Mouse (Mus musculus) kidney, embryonic 14.5 days (tissue): ENCODE data around the gene Pcif1. TPM values are rescaled to one million over a fixed set of nuclear protein-coding genes. Genes with fewer than 3 reads are reported as not detected.
"Not testable (repeated sequence)": the region's sequence is repeated elsewhere in the genome, so short reads cannot be mapped to it uniquely, and the experiment has no call there.

Experiments
- ATAC-seq: fragments of 200-750 bp; cut with Nextera tagmentation; 2 replicates; pipeline ENCODE4 v1.8.0; 2017; ENCODE audit warnings: moderate number of reproducible peaks, mild to moderate bottlenecking, moderate TSS enrichment, moderate library complexity; ENCODE audit not compliant: low FRiP score, low TSS enrichment
- H3K27ac ChIP-seq: fragments of 300-500 bp; sonication (generic); 2 replicates; pipeline ENCODE4 v1.5.1; 2014; ENCODE audit warnings: low read depth, mild to moderate bottlenecking, low read length, moderate library complexity, mixed read lengths
- H3K27me3 ChIP-seq: fragments of 300-500 bp; sonication (generic); 2 replicates; pipeline ENCODE4 v1.6.1; 2014; ENCODE audit warnings: mild to moderate bottlenecking, low read length; ENCODE audit not compliant: control insufficient read depth, insufficient read depth
- H3K36me3 ChIP-seq: fragments of 300-500 bp; sonication (generic); 2 replicates; pipeline ENCODE4 v1.6.1; 2014; ENCODE audit warnings: low read length, mixed read lengths; ENCODE audit not compliant: control insufficient read depth, insufficient read depth
- H3K4me1 ChIP-seq: fragments of 300-500 bp; sonication (generic); 2 replicates; pipeline ENCODE4 v1.6.1; 2014; ENCODE audit warnings: low read length, mixed read lengths; ENCODE audit not compliant: control insufficient read depth, insufficient read depth
- H3K4me2 ChIP-seq: fragments of 300-500 bp; sonication (generic); replicated peaks from 2 replicates; pipeline ENCODE4 v1.6.1; 2014; ENCODE audit warnings: low read depth, mild to moderate bottlenecking, low read length
- H3K4me3 ChIP-seq: fragments of 300-500 bp; sonication (generic); 2 replicates; pipeline ENCODE4 v1.5.1; 2014; ENCODE audit warnings: mild to moderate bottlenecking, low read length
- H3K9ac ChIP-seq: fragments of 300-500 bp; sonication (generic); 2 replicates; pipeline ENCODE4 v1.6.1; 2014; ENCODE audit warnings: low read depth, mild to moderate bottlenecking, low read length, moderate library complexity
- H3K9me3 ChIP-seq: fragments of 300-500 bp; sonication (generic); 2 replicates; pipeline ENCODE4 v1.6.1; 2016; ENCODE audit warnings: low read length; ENCODE audit not compliant: control insufficient read depth
- WGBS: fragments of 180-500 bp; shearing (Covaris S2); extraction: QIAGEN DNeasy Blood & Tissue Kit; methylation state at CpG from one replicate; pipeline ENCODE4 v1.1.7; 2014; 5-methylcytosine and 5-hydroxymethylcytosine counted together
- polyA plus RNA-seq: library from polyadenylated mRNA; unstranded; fragments of >200 nt; fragmentation: Nextera tagmentation; extraction: Ambion mirVana; gene quantifications from 2 replicates; pipeline ENCODE4 v1.2.1, GENCODE M21; 2014

The Pcif1 gene
- polyA plus RNA-seq, 1 experiment from 2014 or later: 72.9 TPM

GRCm38 (mm10) chr2:164855572-164855971, 23.5 kb upstream of the Pcif1 start:
- not testable (repeated sequence) for H3K36me3 ChIP-seq

GRCm38 (mm10) chr2:164856309-164857100, 22.6 kb upstream of the Pcif1 start:
- 0 out of 2 replicates have a peak, but pooled peaks have one; percentile 18 for ATAC-seq
- no peak overlapping the region for H3K27ac ChIP-seq
- peaks cover 39% of the 10 kb centered on the region for H3K4me1 ChIP-seq
- peaks cover 24% of the 10 kb centered on the region for H3K27me3 ChIP-seq
- H3K4me2 ChIP-seq: peak overlapping the region; percentile 92
- under 1% methylated on average over 42 of the region's 42 CpGs for WGBS
- peak overlapping the region; percentile 52 for H3K9ac ChIP-seq
- no peaks in the 10 kb centered on the region for H3K9me3 ChIP-seq
- no peaks in the 10 kb centered on the region for H3K36me3 ChIP-seq
- peak overlapping the region; percentile 56 for H3K4me3 ChIP-seq

More at GRCm38 (mm10) chr2:164855572-164855971, 23.5 kb upstream of the Pcif1 start:
- not testable (repeated sequence) for H3K4me3 ChIP-seq, H3K27ac ChIP-seq, H3K9ac ChIP-seq, H3K9me3 ChIP-seq, ATAC-seq
- H3K4me1 ChIP-seq: peaks cover 38% of the 10 kb centered on the region
- WGBS: 80% methylated on average over 5 of the region's 5 CpGs
- H3K27me3 ChIP-seq: peaks cover 24% of the 10 kb centered on the region
- H3K4me2 ChIP-seq: peak overlapping the region; percentile 92

GRCm38 (mm10) chr2:164857101-164857821, 21.8 kb upstream of the Pcif1 start, which contains the start of gene Pltp:
TSS of gene Pltp (minus strand) at chr2:164857711.
- ATAC-seq: peak; percentile 60; the same call in 1 of the 2 replicates
- Histone ChIP-seq H3K36me3 (no peaks in the 10 kb centered on the region), H3K4me3 (peak within 1 kb of the TSS; percentile 56), H3K4me1 (peaks cover 46% of the 10 kb centered on the region), H3K4me2 (peak within 1 kb of the TSS; percentile 92), H3K9ac (peak within 1 kb of the TSS; percentile 52), H3K9me3 (no peaks in the 10 kb centered on the region), H3K27me3 (peaks cover 24% of the 10 kb centered on the region), H3K27ac (no peak within 1 kb of the TSS)
- WGBS: 1% methylated on average over 47 of the region's 47 CpGs

GRCm38 (mm10) chr2:164857842-164858553, 21.1 kb upstream of the Pcif1 start:
- WGBS: 6% methylated on average over 19 of the region's 19 CpGs
- Histone ChIP-seq H3K36me3 (no peaks in the 10 kb centered on the region), H3K4me3 (peak overlapping the region; percentile 56), H3K4me1 (peaks cover 52% of the 10 kb centered on the region), H3K27ac (no peak overlapping the region), H3K9ac (peak overlapping the region; percentile 52), H3K4me2 (peak overlapping the region; percentile 92), H3K27me3 (peaks cover 24% of the 10 kb centered on the region), H3K9me3 (no peaks in the 10 kb centered on the region)
- ATAC-seq: no peak

GRCm38 (mm10) chr2:164859155-164859554, 19.9 kb upstream of the Pcif1 start:
- Histone ChIP-seq H3K9me3 (no peaks in the 10 kb centered on the region), H3K4me1 (peaks cover 52% of the 10 kb centered on the region), H3K4me3 (no peak overlapping the region), H3K9ac (no peak overlapping the region), H3K4me2 (0 out of 2 replicates have a peak overlapping the region, but pooled peaks have one; percentile 8), H3K36me3 (no peaks in the 10 kb centered on the region), H3K27ac (peak overlapping the region; percentile 51; the same call in 1 of the 2 replicates), H3K27me3 (peaks cover 24% of the 10 kb centered on the region)
- peak; percentile 61 for ATAC-seq
- 24% methylated on average over 2 of the region's 2 CpGs for WGBS

- Histone ChIP-seq H3K4me1 (peaks cover 52% of the 10 kb centered on the region), H3K27ac (peak overlapping the region; percentile 51; the same call in 1 of the 2 replicates), H3K4me2 (0 out of 2 replicates have a peak overlapping the region, but pooled peaks have one; percentile 8), H3K36me3 (no peaks in the 10 kb centered on the region), H3K9me3 (no peaks in the 10 kb centered on the region), H3K4me3 (no peak overlapping the region), H3K27me3 (peaks cover 22% of the 10 kb centered on the region), H3K9ac (no peak overlapping the region)
- peak; percentile 17; the same call in 1 of the 2 replicates for ATAC-seq
- 22% methylated on average over 9 of the region's 9 CpGs for WGBS
Measured at GRCm38 (mm10) chr2:164859640-164860432, 19.3 kb upstream of the Pcif1 start.

GRCm38 (mm10) chr2:164861094-164861493, 18.0 kb upstream of the Pcif1 start:
- H3K9me3 ChIP-seq: no peaks in the 10 kb centered on the region
- H3K27me3 ChIP-seq: peaks cover 17% of the 10 kb centered on the region
- no peak for ATAC-seq
- no peak overlapping the region for H3K4me3 ChIP-seq
- peak overlapping the region; percentile 65; the same call in 1 of the 2 replicates for H3K27ac ChIP-seq
- WGBS: 78% methylated on average over 4 of the region's 4 CpGs
- no peak overlapping the region for H3K4me2 ChIP-seq
- H3K36me3 ChIP-seq: no peaks in the 10 kb centered on the region
- H3K9ac ChIP-seq: no peak overlapping the region
- H3K4me1 ChIP-seq: peaks cover 49% of the 10 kb centered on the region
